Mouse (Mus musculus) liver, adult 2 months (tissue): Measurements from ENCODE around the gene Eif2s1.

Experiments used
- CTCF ChIP-seq: fragments of 200-500 bp; IDR thresholded peaks from 2 replicates; pipeline ENCODE4 v1.5.1; 2011; ENCODE audit warnings: low read depth, low read length, control low read depth
- POLR2A ChIP-seq: fragments of 200-500 bp; IDR thresholded peaks from 2 replicates; pipeline ENCODE4 v1.6.1; 2011; ENCODE audit warnings: low read length, control low read depth; ENCODE audit not compliant: insufficient read depth; ENCODE audit errors: extremely low read depth

GRCm38 (mm10) chr12:78914458-78914857 lies 52.8 kb downstream of the Eif2s1 start:
- TF ChIP-seq CTCF (no peak), POLR2A (no peak)
